Mouse (Mus musculus) lung, adult 10 weeks (tissue): ENCODE results near the gene Tmem265. TPM values are rescaled to one million over a fixed set of nuclear protein-coding genes. Genes with fewer than 3 reads are reported as not detected.

ENCODE experiments used
- polyA plus RNA-seq: library from polyadenylated mRNA; stranded (reverse); fragments of 350-450 nt; fragmentation: Illumina TruSeq; extraction: RNeasy Lipid Tissue Mini Kit (QIAGEN cat#74804); gene quantifications from one replicate; pipeline ENCODE4 v1.2.3, GENCODE M21; 2014; ENCODE audit warnings: low read depth, low replicate concordance; ENCODE audit not compliant: insufficient read depth

Gene Tmem265
- not detected for polyA plus RNA-seq

DNA sequence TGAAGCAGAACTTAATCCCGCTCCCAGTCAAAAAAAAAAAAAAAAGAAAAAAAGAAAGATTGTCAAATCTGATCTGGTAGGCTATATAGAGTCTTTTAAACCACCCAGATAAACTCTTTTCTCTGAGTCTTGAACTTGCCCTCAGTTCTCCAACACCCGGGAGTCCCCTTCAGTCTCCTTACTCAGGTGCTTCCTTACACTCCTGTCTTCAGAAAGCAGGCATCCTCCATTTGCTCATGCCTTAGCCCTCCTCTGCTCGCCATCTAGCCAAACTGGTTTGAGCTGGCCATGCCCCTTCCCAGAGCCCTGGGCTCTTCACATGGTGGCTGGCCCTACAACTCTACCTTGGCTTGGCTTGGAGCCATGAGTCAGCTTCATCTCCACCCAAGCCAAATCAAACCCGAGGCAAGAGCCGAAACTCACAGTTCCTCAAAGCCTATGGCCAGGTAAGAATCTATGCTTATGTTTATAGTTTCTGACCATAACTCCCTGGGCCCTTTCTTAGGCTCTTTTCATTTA is at the start of gene Tmem265:
Tmem265 (plus strand) TSS at position 51 of the 519 bp plus-strand sequence.

DNA sequence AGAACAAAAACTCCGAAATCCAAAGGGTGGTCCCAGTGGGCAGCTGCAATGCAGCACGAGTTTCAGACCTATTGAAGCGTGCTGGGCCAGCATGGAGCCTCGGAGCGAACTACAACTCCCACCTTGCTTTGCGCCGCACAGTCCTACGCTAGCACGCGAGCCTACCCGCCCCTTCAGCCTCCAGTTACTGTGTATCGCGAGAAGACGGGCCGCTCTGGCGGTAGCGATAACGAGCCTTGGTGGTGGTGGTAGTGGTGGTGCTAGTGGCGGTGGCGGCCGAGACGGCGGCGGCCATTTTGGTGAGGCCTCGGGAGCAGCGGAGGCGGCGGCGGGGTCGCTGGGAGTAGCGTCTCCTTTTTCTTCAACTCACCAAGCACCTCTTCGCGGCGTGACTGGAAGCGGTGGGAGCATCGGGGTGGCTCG is 49.4 kb upstream of the Tmem265 start, which contains the start of gene Srcap:
Srcap (plus strand) TSS at position 176 of the 423 bp plus-strand sequence.

GRCm38 (mm10) chr7:127519284-127519683 is 41.9 kb upstream of the Tmem265 start, which contains the start of gene Gm42715:
Gene Gm42715, plus strand, starts transcription at chr7:127519584.

GRCm38 (mm10) chr7:127572895-127573471 is 11.8 kb downstream of the Tmem265 start, which contains the start of gene Phkg2:
Gene Phkg2, plus strand, starts transcription at chr7:127573340.

GRCm38 (mm10) chr7:127588011-127588871 is 27.1 kb downstream of the Tmem265 start, which contains the start of the genes Ccdc189 and Rnf40:
Gene Ccdc189, minus strand, starts transcription at chr7:127588595.
Gene Rnf40, plus strand, starts transcription at chr7:127588767.

DNA sequence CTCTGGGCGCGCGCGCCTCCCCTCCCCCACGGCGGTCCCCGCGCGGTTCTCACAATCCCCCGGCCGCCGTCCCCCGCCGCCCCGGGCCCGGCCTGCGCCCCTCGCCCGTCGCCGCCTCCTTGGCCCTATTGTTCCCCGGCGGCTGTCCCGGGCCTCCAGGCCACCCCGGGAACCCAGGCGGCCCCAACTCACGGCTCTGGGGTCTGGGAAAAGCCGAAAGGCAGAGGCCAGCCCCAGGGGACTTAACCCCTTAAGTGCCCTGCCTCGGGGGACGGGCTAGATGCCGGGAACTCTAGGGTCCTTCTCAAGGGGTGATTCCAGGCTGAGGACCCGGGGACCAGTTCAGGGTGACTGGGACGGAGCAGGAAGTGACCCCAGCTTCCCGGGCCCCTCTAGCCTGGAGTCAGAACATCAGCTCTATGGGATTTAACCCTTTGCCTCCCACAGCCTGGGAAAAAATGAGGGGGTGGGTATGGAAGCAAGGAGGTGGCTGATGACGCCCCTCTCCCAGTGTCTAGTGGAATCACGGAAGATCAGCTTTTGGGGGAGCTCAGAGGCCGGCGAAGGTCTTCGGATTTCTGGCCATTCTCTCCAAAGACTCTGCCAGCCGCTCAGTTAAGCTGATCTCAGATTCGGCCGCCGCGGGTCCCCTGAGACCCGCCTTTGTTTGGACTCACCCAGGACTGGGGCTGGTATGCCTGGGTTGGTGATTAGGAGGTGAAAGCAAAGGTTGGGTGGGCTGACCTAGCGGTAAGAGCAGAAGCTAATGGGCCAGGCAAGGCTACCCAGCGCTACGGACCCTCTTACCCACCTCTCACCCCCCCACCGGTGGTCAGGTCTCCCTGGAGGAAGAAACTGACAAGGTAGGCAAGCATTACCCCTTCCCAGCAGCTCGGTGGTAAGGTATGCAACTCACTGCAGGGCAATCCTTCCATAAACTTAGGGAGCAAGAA is 54.0 kb downstream of the Tmem265 start, which contains the start of gene Zfp629:
Zfp629 (minus strand) TSS at position 907 of the 953 bp plus-strand sequence.

Other genes starting within 250 kb of the Tmem265 start
- gene Zfp768, start 215.8 kb upstream of the Tmem265 start, polyA plus RNA-seq: 12.4 TPM
- 6.3 TPM for gene Zfp747, start 185.3 kb upstream of the Tmem265 start, polyA plus RNA-seq
- 2.7 TPM for gene 9130019O22Rik, start 174.2 kb upstream of the Tmem265 start, polyA plus RNA-seq
- 3.5 TPM for gene E430018J23Rik, start 167.8 kb upstream of the Tmem265 start, polyA plus RNA-seq
- 7.3 TPM for gene Zfp764, start 154.6 kb upstream of the Tmem265 start, polyA plus RNA-seq
- gene Zfp688, start 139.3 kb upstream of the Tmem265 start, polyA plus RNA-seq: 11.8 TPM
- 1.7 TPM for gene Zfp689, start 112.2 kb upstream of the Tmem265 start, polyA plus RNA-seq
- gene Prr14, start 101.8 kb upstream of the Tmem265 start, polyA plus RNA-seq: 32.8 TPM
- gene Fbrs, start 82.2 kb upstream of the Tmem265 start, polyA plus RNA-seq: 24.3 TPM
- 1.8 TPM for gene Srcap, start 49.4 kb upstream of the Tmem265 start, polyA plus RNA-seq
- gene Gm42715, start 41.8 kb upstream of the Tmem265 start, polyA plus RNA-seq: 11.9 TPM
- 29.0 TPM for gene Phkg2, start 11.9 kb downstream of the Tmem265 start, polyA plus RNA-seq
- 20.2 TPM for gene Ccdc189, start 27.2 kb downstream of the Tmem265 start, polyA plus RNA-seq
- gene Rnf40, start 27.4 kb downstream of the Tmem265 start, polyA plus RNA-seq: 24.5 TPM
- gene Zfp629, start 54.4 kb downstream of the Tmem265 start, polyA plus RNA-seq: 5.9 TPM
- gene Bcl7c, start 147.5 kb downstream of the Tmem265 start, polyA plus RNA-seq: 35.1 TPM
- 5.6 TPM for gene Ctf1, start 151.3 kb downstream of the Tmem265 start, polyA plus RNA-seq
- not detected for gene Ctf2, start 170.8 kb downstream of the Tmem265 start, polyA plus RNA-seq
- 5.9 TPM for gene Fbxl19, start 183.2 kb downstream of the Tmem265 start, polyA plus RNA-seq
- 36.1 TPM for gene Orai3, start 208.4 kb downstream of the Tmem265 start, polyA plus RNA-seq
- 6.3 TPM for gene Setd1a, start 215.3 kb downstream of the Tmem265 start, polyA plus RNA-seq
- gene Gm49388, start 224.2 kb downstream of the Tmem265 start, polyA plus RNA-seq: not detected
- gene Hsd3b7, start 239.2 kb downstream of the Tmem265 start, polyA plus RNA-seq: 43.9 TPM